Mouse (Mus musculus): ENCODE results near the gene Phf21a.

The Phf21a gene

DNA sequence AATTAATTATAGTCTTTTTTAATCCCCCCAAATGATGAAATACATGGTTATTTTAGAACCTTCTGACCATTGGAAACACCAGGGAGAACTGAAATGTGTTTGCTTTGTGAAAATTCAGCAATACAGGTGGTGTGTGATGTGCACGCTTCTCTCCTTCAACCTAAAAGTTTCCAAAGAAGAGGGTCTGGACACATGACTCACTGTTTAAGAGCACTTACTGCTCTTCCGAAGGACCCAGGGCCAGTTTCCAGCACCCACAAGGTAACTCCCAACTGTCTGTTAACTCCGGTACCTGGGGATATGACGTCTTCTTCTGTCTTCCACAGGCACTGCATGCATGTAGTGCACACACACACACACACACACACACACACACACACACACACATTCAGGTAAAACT, 82.1 kb downstream of the Phf21a start:
- no peak for DNase-seq (ENCODE audit: low read depth in 2 of 2, low spot score in 2 of 2)

DNA sequence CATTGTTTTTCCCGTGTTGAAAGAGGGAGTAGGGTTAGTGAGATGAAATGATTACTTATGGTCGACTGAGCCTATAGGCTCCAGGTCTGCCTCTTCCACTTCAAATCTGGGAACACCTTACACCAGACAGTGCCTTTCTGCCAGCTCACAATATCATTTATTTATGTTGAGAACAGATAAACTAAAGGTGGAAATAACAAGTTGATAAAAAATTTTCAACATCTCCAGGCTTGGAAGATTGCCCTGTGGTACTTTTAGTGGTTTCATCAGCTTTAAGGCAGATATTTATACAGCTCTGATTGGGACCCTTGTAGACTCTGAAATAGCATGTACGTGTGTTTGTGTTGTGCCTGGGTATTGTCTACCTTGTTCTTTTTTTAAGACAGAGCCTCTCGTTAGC, 83.4 kb downstream of the Phf21a start:
- DNase-seq (ENCODE audit: low read depth in 2 of 2, low spot score in 2 of 2): no peak

DNA sequence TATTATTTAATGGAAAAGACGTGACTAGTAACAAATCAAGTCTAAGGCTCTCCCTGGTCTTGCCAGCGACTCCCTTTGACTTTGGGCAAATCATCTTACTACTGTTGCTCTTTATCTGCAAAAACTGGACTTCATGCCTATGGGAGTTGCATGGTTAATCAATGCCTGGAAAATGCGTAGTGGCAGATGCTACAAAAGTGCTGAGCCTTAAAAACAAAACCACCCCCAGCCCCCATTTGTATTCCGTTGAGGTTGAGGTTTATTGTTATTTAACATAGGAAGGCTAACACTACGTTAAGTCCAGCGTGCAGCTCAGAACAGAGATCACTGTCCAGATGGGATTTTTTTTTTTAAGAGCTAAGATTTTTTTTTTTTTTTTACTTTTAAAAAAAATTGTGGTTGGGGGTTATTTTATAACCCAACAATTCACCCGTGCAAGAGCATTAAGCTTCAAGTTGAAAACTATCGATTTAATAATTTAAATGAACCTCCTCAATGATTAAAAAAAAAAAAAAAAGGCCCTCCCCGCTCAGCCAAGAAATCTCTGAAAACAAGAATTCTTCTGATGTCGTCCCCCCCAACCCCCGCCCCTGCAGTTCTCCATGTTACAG, 89.3 kb downstream of the Phf21a start:
- no peak for DNase-seq (ENCODE audit: low read depth in 2 of 2, low spot score in 2 of 2)

DNA sequence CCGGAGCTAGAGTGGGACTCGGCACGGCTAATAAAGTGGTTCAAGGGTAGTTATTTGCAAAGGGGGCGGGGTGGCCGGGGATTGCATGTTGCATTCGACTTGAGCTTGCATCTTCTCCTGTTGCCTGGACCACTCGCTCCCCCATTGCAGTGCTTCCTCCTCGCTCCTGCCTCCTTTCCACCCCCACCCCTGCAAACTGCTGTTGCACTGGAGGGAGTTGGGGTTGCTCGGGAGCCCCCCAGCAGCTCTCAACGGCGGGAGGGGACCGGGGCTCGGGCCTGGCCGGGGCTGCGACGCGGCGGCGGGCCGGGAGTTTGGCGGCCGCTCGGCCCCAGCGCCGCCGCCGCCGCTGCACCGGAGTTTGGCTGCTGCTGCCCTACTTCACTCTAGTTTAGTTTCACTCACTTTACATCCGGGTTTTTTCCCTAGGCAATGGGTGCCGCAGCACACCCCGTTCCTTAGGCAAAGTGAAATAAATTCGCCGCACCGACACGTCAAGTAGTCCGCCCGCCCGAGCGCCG, 90.1 kb downstream of the Phf21a start:
- peak; percentile 71 to 74 for DNase-seq (ENCODE audit: low read depth in 2 of 2, low spot score in 2 of 2)

DNA sequence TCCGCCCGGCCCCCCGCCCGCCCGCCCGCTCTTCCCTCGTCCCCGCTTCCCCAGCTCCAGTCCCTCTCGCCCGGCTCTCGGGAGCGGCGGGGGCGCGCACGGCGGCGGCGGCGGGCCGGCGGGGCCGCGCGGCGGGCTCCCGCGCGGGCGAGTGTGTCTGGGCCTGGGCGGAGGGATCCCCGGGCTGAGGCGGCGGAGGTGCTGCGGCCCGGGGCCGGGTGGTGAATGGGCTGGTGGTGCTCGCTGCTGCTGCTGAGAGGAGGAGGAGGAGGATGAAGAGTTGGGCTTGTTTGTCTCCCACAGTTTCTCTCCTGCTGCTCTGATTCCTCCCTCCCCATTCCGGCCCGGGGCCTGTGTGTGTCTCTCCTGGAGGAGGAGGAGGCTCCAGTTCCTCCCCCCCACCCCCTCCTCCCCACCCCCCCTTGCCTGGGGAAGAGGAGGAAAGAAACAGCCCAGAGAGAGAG, 90.7 kb downstream of the Phf21a start:
- peak; percentile 86 to 88 for DNase-seq (ENCODE audit: low read depth in 2 of 2, low spot score in 2 of 2)

DNA sequence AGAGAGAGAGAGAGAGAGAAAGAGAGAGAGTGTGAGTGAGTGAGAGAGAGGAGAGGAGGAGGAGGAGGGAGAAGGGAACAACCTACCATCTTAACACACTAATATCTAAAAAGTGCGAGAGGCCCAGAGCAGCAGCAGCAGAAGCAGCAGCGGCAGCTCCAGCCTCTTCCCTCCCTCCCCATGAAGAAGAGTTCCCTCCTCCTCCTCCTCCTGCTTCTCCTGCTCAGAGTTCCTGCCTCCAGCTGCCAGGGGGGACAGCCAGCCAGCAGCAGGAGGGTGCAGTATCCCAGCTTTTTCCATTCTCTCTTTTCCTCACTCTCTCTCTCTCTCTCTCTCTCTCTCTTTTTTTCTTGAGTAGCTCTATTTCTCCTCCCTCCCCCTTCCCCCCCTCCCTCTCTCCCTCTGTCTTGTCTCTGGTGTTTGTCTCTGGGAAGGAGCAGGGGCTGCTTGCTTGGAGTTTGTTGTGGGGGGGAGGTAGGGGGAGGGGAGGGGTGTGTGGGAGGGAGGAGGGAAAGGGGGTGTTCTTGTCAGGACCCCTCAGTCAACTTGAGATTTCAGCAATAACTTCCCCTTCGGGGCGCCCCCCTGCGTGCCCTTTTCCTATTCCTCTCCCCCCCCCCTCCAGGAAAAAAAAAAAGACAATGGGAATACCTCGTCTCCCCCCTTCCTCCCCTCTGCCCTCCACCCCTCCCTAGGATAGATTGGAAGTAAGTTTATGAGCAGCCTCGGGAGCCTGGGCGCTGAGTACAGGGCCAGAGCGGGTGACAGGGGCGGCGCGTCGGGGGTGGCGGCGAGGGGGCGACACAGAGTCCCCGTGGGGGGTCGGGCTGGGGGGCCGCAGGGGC, 91.4 kb downstream of the Phf21a start:
- DNase-seq (ENCODE audit: low read depth in 2 of 2, low spot score in 2 of 2): peak; percentile 22 to 42

DNA sequence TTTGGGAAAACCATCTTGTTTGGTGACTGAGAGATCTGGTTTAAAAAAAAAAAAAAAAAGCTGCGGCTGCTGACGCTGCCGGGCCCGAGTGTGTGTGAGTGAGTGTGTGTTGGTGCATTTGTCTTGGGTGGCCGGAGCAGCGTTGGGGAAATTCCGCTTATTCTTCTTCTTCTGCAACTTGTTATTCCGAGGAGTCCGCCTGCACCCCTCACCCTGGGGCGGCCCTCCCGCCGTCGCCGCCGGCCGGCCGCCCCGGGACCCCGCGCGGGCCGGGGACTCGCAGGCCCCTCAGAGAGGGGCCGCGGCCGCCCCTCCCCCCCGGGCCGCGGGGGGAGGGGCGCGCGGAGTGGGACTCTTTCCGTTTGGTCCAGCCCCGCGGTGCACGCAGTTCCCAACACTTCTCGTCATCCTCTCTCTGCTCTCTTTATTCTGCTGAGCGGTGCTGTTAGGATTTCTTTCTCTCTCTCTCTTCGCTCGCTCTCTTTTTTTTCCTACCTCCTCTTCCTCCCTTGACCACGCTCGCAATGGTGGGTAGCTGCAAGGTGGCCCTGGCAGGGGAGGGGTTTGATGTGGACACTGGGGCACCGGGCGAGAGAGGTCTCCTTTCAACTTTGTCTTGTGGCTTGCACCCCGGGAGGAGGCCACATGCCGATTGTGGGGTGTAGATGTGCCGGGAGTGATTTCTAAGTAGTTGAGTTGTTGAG, 92.3 kb downstream of the Phf21a start:
- peak; percentile 24 to 39 for DNase-seq (ENCODE audit: low read depth in 2 of 2, low spot score in 2 of 2)

DNA sequence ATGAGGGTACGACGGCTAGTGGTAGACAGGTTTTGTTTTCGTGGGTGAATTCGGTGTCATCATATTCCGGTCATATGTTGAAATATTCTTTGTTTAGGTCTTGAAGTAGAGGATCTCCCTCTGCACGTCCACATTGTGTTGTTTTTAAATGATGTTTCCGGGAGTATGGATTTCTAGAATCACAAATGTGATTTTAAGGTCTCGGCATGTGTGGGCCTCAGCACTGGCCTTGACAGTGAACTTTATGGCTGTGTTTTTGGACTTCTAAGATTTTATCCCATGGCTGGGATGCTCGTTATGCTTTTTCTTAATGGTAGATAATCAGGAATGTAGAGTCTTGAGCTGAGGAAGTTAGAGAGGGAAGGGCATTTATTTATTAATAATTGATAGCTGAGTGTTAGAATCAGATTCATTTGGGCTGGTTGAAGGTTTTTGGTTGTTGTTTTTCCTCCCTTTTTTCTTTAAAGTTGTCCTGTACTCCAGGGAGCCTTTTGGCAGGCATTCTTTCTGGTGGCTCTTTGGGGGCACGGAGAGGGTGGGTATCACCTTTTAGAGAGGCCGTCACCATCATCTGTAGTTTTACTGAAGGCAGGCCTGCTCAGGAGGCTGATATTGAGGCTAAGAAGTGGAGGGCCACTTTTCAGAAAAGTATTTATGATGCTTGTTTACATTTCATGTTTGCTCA, 93.0 kb downstream of the Phf21a start:
- DNase-seq (ENCODE audit: low read depth in 2 of 2, low spot score in 2 of 2): no peak

DNA sequence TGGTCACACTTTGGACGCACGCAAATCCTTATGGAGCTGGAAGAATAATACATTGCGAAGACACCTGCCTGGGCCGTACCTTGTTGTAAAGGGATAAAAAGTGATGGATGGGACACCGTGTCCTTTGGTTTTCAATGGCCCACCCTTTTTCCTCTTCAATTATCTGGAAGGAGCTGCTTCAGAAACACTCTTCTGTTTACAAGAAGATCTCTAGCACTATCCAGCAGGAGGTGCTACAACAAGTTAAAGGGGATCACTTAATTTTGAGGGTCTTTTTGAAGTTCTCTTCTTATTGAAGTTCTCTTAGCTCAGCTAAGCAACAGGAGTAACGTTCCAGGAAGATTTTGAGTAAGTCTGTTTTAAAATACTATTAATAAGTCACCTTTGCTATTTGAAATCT, 94.1 kb downstream of the Phf21a start:
- peak in 1 of 2 experiments; percentile 34 for DNase-seq (ENCODE audit: low read depth in 2 of 2, low spot score in 2 of 2)

DNA sequence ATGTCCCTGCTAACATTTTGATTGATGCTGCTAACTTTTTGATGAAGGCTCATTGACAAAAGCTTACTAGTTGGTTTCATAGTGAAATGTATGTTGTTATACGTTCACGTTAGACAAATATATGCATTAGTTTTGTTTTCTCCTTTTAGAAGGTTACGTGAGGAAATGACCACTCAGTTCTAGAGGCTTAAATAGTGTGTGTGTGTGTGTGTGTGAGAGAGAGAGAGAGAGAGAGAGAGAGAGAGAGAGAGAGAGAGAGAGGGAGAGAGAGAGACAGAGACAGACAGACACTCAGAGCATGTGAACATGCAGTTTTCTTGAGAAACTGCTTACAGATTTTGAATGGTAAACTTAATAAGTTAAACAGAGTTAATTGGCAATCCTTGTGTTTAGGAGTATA, 95.8 kb downstream of the Phf21a start:
- no peak for DNase-seq (ENCODE audit: low read depth in 2 of 2, low spot score in 2 of 2)

DNA sequence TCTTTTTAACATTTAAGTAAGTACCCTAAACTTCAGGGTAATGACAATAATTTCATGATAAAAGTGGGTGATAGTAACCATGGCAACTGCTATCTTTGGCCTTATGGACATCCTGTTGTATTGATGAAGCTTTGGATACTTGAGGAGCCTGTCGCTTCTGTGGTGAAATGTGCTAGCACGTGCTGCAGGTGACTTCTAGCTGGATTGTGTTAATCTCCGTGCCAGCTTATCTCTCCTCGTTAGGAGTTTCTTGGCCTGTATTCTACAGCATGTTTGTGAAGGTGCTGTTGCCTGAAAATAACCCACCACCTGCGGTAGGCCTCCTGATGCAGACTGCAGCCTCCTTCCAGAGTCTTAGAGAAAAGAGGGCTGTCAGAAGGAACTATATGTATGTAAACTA, 98.0 kb downstream of the Phf21a start:
- no peak for DNase-seq (ENCODE audit: low read depth in 2 of 2, low spot score in 2 of 2)

DNA sequence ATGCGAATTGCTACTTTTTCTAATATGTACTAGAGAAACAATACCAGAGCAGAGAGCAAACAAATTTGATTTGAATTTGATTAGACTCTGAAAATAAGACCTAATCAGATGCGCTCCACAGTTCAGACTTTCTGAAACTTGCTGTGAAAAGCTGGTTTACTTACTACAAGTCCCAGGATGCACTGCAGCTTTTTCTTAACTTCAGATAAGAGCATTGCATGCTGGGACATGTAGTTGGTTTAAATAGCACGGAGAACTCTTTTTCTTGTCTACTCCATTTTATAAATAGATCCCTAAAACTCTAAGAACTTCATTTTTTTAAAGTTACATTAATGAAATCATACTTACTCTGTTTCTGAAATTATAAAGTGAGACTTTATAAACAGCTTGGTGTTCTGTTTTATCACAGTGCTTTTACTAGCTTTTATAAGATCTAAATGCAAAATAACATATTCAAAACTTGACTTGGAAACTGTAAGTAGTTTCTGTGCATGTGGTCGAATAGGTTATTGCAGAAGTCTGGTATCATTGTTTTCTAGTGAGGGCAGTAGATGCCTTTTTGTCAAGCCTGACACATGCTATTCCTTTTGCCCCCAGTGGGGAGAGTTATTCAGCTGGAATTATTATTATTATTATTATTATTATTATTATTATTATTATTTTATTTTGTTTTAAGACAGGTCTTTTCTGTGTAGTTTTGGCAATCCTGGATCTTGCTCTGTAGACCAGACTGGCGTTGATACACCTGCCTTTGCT, 99.1 kb downstream of the Phf21a start:
- peak; percentile 32 to 62 for DNase-seq (ENCODE audit: low read depth in 2 of 2, low spot score in 2 of 2)

DNA sequence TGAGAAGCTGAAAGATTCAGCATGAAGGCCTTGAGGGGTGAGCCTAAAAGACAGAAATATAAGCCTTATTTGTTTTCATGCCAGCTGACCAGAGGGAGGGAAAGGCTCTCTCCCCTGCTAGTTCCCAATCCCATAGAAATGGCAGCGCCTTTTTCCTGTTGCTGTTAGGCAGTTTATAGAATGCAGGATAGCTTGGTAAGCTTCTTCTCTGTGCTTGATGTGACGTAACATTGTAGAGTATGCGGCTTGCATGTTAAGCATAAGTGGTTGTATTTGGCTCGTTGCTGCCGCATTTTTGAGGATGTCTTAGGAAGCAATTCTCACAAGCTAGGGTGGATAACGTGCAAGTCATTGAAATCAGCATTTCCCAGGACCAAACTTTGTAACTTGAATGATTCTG, 105.2 kb downstream of the Phf21a start:
- DNase-seq (ENCODE audit: low read depth in 2 of 2, low spot score in 2 of 2): no peak

DNA sequence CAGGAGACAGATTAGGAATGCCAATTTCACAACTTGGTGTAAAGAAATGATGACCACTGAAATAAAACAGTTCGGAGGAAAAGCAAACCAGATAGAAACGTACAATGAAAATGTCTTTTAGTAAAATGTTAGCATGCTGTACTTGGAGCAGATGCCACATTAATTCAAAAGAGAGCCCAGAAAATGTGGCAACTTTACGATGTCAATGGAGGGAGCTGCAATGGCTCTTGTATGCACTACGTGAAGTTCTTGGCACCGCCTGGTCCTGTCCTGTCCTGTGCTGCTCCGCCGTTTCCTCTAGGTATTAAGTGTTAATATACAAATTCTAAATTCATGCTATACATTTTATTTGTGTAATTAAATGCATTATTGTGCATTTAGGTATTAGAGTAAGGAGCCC, 105.8 kb downstream of the Phf21a start:
- DNase-seq (ENCODE audit: low read depth in 2 of 2, low spot score in 2 of 2): no peak

DNA sequence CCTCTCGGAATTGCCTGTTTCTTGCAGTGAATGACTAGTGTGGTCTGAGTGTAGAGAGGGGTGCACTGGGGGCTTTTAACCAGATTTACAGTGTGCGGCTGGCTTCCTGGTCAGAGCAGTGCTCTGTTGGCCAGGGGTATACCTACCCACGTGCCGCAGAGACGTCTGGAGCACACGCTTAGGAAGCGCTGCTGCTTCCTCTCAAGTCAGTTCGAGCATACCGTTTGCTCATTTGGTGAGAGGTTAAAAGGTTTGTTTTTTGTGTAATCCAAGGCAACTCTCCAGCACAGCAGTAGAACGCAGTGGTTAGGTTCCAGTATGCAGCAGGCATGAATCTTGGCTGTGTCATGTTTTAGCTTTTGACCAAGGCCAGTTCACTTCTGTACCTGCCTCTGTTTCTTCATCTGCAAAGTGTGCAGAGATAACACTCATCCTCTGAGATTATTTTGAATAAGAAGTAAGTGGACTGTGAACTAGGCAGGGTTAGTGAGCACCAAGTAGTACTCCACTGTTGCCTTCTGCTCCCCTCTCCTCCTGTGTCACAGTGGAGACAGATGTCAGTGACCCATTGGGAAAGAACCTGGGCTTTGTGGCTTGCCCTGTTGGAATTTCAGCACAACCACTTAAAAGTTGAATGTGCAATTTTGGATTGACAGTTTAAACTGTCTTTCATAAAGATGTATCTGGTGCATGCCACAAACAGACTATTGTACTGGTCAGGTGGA, 106.8 kb downstream of the Phf21a start:
- DNase-seq (ENCODE audit: low read depth in 2 of 2, low spot score in 2 of 2): no peak

DNA sequence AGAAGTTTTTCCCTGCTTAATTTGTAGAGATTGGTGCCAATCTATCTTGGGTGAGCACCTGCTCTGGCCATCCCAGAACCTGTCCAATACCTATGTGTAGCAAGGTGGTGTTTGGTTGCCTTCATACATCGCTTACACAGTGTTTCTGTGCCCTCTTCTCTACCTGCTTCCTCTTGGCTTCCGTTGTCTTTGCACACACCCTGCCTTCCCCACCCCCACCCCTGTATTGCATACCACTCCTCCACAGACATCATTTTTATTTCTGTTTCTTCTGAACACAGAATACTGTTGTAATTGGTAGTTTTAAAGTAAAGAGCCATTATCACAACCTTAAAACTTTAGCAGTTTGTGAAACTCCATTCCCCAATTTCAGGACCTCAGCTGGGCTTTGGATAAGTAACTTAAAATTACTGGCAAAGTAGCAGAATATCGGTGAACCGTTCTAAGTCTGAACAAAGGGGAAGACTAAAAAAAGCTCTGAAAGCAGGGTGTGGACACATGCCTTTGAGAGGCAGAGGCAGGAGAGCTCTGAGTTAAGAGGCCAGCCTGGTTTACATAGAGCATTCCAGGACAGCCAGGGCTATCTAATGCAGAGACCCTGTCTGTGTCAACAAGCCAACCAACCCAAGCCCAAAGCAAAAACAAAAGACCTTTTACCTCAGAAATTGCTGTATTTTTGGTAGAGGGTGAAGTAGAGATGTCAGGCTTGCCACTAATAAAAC, 109.6 kb downstream of the Phf21a start:
- no peak for DNase-seq (ENCODE audit: low read depth in 2 of 2, low spot score in 2 of 2)

DNA sequence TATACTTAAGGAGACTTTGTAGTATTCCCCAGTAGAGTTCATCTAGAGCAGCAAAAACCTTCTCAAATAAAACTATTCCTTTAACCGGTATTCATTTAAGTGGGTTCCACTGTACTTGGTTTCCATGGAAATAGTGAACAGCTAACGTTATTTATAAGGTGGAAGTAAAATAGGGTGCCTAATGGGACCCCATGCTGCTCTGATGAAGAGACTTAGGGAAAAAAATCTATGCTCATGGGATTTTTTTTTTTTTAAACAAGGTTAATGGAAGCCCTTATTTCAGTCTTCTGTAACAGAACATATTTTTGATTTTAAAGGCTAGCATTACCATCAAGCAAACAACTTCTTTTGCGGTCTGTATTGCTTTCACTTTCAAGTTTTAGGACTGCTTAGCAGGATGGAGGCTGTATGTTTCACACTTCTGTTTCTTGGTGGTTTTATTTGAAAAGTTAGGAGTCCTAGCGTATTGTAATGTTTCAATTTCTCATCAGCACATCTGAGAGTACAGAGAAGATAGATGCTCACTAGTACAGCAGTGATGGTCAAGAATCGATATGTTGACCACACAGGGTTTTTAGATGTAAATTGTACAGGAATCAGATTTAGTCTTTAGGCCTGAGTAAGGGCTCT, 112.2 kb downstream of the Phf21a start:
- DNase-seq (ENCODE audit: low read depth in 2 of 2, low spot score in 2 of 2): no peak

DNA sequence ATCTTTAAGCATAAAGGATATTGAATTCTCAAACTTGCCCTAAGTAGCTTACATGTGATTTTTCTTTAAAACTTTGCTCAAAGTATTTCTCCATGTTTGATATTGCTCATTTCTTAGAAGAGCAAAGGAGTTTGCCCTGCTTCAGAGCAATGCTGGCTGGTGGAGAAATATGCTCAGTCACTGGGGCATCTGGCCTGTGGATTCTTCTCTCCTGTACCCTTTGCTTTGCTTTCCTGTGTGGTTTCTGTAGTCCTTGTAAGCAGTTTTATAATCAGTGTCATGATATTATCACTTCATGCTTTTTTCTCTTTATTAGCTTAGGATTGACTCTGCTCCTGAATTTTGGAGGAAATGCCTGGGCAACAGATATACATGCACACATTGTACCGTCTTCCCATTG, 117.5 kb downstream of the Phf21a start:
- no peak for DNase-seq (ENCODE audit: low read depth in 2 of 2, low spot score in 2 of 2)

DNA sequence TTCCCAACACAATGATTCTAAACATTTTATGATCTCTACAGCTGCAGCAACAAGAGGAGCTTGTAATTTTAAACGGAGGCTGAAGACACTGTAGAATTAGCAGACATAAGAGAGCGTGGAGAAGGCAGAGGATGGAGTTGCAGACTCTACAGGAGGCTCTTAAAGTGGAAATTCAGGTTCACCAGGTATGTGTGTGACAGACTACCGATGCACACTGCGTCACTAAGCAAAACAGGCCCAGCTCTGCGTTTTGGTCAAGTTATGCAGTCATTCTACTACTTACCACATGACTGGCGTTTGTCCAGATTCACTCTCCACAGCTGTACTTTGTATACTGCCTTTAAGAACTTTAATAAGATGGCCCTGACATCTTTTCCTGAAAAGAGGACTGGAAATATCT, 128.5 kb downstream of the Phf21a start:
- DNase-seq (ENCODE audit: low read depth in 2 of 2, low spot score in 2 of 2): no peak
